Mouse (Mus musculus) limb, embryonic 15.5 days (tissue): ENCODE data around the gene Ankrd11. TPM values are rescaled to one million over a fixed set of nuclear protein-coding genes. Genes with fewer than 3 reads are reported as not detected.

Source experiments
- ATAC-seq: fragments of 200-750 bp; cut with Nextera tagmentation; 2 replicates; pipeline ENCODE4 v1.8.0; 2017; ENCODE audit warnings: low read depth, moderate TSS enrichment; ENCODE audit not compliant: insufficient number of reproducible peaks, low FRiP score, low TSS enrichment
- H3K27ac ChIP-seq: fragments of 300-500 bp; sonication (generic); 2 replicates; pipeline ENCODE4 v1.5.1; 2015; ENCODE audit warnings: moderate library complexity, mild to moderate bottlenecking, inconsistent platforms
- H3K27me3 ChIP-seq: fragments of 300-500 bp; sonication (generic); 2 replicates; pipeline ENCODE4 v1.6.1; 2015; ENCODE audit warnings: inconsistent platforms
- H3K36me3 ChIP-seq: fragments of 300-500 bp; sonication (generic); 2 replicates; pipeline ENCODE4 v1.6.1; 2015; ENCODE audit warnings: inconsistent platforms
- H3K4me1 ChIP-seq: fragments of 300-500 bp; sonication (generic); 2 replicates; pipeline ENCODE4 v1.6.1; 2015; ENCODE audit warnings: inconsistent platforms
- H3K4me2 ChIP-seq: fragments of 300-500 bp; sonication (generic); 2 replicates; pipeline ENCODE4 v1.6.1; 2015; ENCODE audit warnings: mild to moderate bottlenecking, inconsistent platforms
- H3K4me3 ChIP-seq: fragments of 300-500 bp; sonication (generic); 2 replicates; pipeline ENCODE4 v1.5.1; 2015; ENCODE audit warnings: mild to moderate bottlenecking, inconsistent platforms
- H3K9ac ChIP-seq: fragments of 300-500 bp; sonication (generic); 2 replicates; pipeline ENCODE4 v1.6.1; 2015; ENCODE audit warnings: inconsistent platforms
- H3K9me3 ChIP-seq: fragments of 300-500 bp; sonication (generic); 2 replicates; pipeline ENCODE4 v1.6.1; 2016; ENCODE audit warnings: inconsistent platforms
- WGBS: fragments of 180-500 bp; shearing (Covaris S2); methylation state at CpG from one replicate; pipeline ENCODE4 v1.1.7; 2015; 5-methylcytosine and 5-hydroxymethylcytosine counted together
- polyA plus RNA-seq: library from polyadenylated mRNA; unstranded; fragments of >200 nt; fragmentation: Nextera tagmentation; extraction: Ambion mirVana; gene quantifications from 2 replicates; pipeline ENCODE4 v1.2.1, GENCODE M21; 2015

Ankrd11 gene
- polyA plus RNA-seq, 1 experiment from 2014 or later = 45.3 TPM

- ATAC-seq = no peak
- Histone ChIP-seq H3K27me3 (no peaks in the 10 kb centered on the region), H3K27ac (no peak overlapping the region), H3K36me3 (peaks cover 3% of the 10 kb centered on the region), H3K9me3 (no peaks in the 10 kb centered on the region), H3K4me1 (peaks cover 26% of the 10 kb centered on the region), H3K4me2 (no peak overlapping the region), H3K9ac (no peak overlapping the region), H3K4me3 (no peak overlapping the region)
- WGBS = 79% methylated on average over 3 of the region's 3 CpGs
Measured at GRCm38 (mm10) chr8:122979424-122979823, 62.7 kb downstream of the Ankrd11 start.

- 89% methylated on average over 4 of the region's 4 CpGs for WGBS
- Histone ChIP-seq H3K27ac (no peak overlapping the region), H3K27me3 (no peaks in the 10 kb centered on the region), H3K9me3 (no peaks in the 10 kb centered on the region), H3K4me1 (peaks cover 19% of the 10 kb centered on the region), H3K4me3 (no peak overlapping the region), H3K36me3 (peaks cover 7% of the 10 kb centered on the region), H3K9ac (no peak overlapping the region), H3K4me2 (no peak overlapping the region)
- ATAC-seq = no peak
Measured at GRCm38 (mm10) chr8:122976046-122976445, 66.0 kb downstream of the Ankrd11 start.

GRCm38 (mm10) chr8:122969964-122970620, 72.0 kb downstream of the Ankrd11 start:
- H3K4me3 ChIP-seq = no peak overlapping the region
- no peak for ATAC-seq
- H3K4me2 ChIP-seq = no peak overlapping the region
- no peaks in the 10 kb centered on the region for H3K27me3 ChIP-seq
- H3K9me3 ChIP-seq = no peaks in the 10 kb centered on the region
- no peaks in the 10 kb centered on the region for H3K4me1 ChIP-seq
- WGBS = 80% methylated on average over 3 of the region's 3 CpGs
- H3K27ac ChIP-seq = no peak overlapping the region
- H3K36me3 ChIP-seq = peaks cover 23% of the 10 kb centered on the region
- no peak overlapping the region for H3K9ac ChIP-seq

- no peak overlapping the region for H3K4me2 ChIP-seq
- no peak overlapping the region for H3K27ac ChIP-seq
- H3K4me1 ChIP-seq = peaks cover 3% of the 10 kb centered on the region; the same call in 1 of the 2 replicates
- H3K9me3 ChIP-seq = no peaks in the 10 kb centered on the region
- H3K27me3 ChIP-seq = no peaks in the 10 kb centered on the region
- 90% methylated on average over 3 of the region's 3 CpGs for WGBS
- H3K36me3 ChIP-seq = peaks cover 19% of the 10 kb centered on the region
- H3K4me3 ChIP-seq = no peak overlapping the region
- no peak overlapping the region for H3K9ac ChIP-seq
- ATAC-seq = no peak
Measured at GRCm38 (mm10) chr8:122968145-122968544, 73.9 kb downstream of the Ankrd11 start.

GRCm38 (mm10) chr8:122966638-122967037, 75.4 kb downstream of the Ankrd11 start:
- peaks cover 9% of the 10 kb centered on the region for H3K4me1 ChIP-seq
- H3K9ac ChIP-seq = no peak overlapping the region
- ATAC-seq = no peak
- no peak overlapping the region for H3K4me2 ChIP-seq
- H3K9me3 ChIP-seq = no peaks in the 10 kb centered on the region
- no peaks in the 10 kb centered on the region for H3K27me3 ChIP-seq
- WGBS = 86% methylated on average over 3 of the region's 3 CpGs
- no peak overlapping the region for H3K4me3 ChIP-seq
- H3K36me3 ChIP-seq = peaks cover 19% of the 10 kb centered on the region
- no peak overlapping the region for H3K27ac ChIP-seq

- Histone ChIP-seq H3K4me3 (no peak overlapping the region), H3K27me3 (no peaks in the 10 kb centered on the region), H3K27ac (no peak overlapping the region), H3K9me3 (no peaks in the 10 kb centered on the region), H3K4me2 (no peak overlapping the region), H3K4me1 (peaks cover 23% of the 10 kb centered on the region), H3K9ac (no peak overlapping the region), H3K36me3 (peaks cover 7% of the 10 kb centered on the region; the same call in 1 of the 2 replicates)
- no peak for ATAC-seq
- 58% methylated on average over 5 of the region's 5 CpGs for WGBS
Measured at GRCm38 (mm10) chr8:122962046-122962445, 80.0 kb downstream of the Ankrd11 start.

- Histone ChIP-seq H3K4me3 (no peak overlapping the region), H3K9ac (no peak overlapping the region), H3K36me3 (peaks cover 7% of the 10 kb centered on the region; the same call in 1 of the 2 replicates), H3K9me3 (no peaks in the 10 kb centered on the region), H3K27ac (no peak overlapping the region), H3K27me3 (no peaks in the 10 kb centered on the region), H3K4me1 (peaks cover 27% of the 10 kb centered on the region), H3K4me2 (no peak overlapping the region)
- 46% methylated on average over 2 of the region's 2 CpGs for WGBS
- ATAC-seq = no peak
Measured at GRCm38 (mm10) chr8:122961458-122961857, 80.6 kb downstream of the Ankrd11 start.

- Histone ChIP-seq H3K9ac (no peak overlapping the region), H3K9me3 (no peaks in the 10 kb centered on the region), H3K4me2 (no peak overlapping the region), H3K4me3 (no peak overlapping the region), H3K36me3 (peaks cover 4% of the 10 kb centered on the region; the same call in 1 of the 2 replicates), H3K27me3 (no peaks in the 10 kb centered on the region), H3K27ac (no peak overlapping the region), H3K4me1 (peaks cover 28% of the 10 kb centered on the region)
- no peak for ATAC-seq
- 32% methylated on average over 1 of the region's 1 CpGs for WGBS
Measured at GRCm38 (mm10) chr8:122960932-122961331, 81.1 kb downstream of the Ankrd11 start.

- WGBS = 69% methylated on average over 5 of the region's 5 CpGs
- no peaks in the 10 kb centered on the region for H3K27me3 ChIP-seq
- no peak for ATAC-seq
- no peak overlapping the region for H3K4me2 ChIP-seq
- no peak overlapping the region for H3K27ac ChIP-seq
- no peak overlapping the region for H3K9ac ChIP-seq
- peaks cover 31% of the 10 kb centered on the region for H3K4me1 ChIP-seq
- peaks cover 4% of the 10 kb centered on the region; the same call in 1 of the 2 replicates for H3K36me3 ChIP-seq
- no peaks in the 10 kb centered on the region for H3K9me3 ChIP-seq
- no peak overlapping the region for H3K4me3 ChIP-seq
Measured at GRCm38 (mm10) chr8:122960323-122960722, 81.8 kb downstream of the Ankrd11 start.

GRCm38 (mm10) chr8:122955997-122956396, 86.1 kb downstream of the Ankrd11 start:
- no peak overlapping the region for H3K4me2 ChIP-seq
- H3K4me3 ChIP-seq = no peak overlapping the region
- H3K36me3 ChIP-seq = no peaks in the 10 kb centered on the region
- H3K9me3 ChIP-seq = no peaks in the 10 kb centered on the region
- 91% methylated on average over 3 of the region's 3 CpGs for WGBS
- peaks cover 24% of the 10 kb centered on the region for H3K4me1 ChIP-seq
- H3K27ac ChIP-seq = no peak overlapping the region
- no peaks in the 10 kb centered on the region for H3K27me3 ChIP-seq
- ATAC-seq = no peak
- H3K9ac ChIP-seq = no peak overlapping the region

- Histone ChIP-seq H3K9ac (no peak overlapping the region), H3K27me3 (no peaks in the 10 kb centered on the region), H3K36me3 (no peaks in the 10 kb centered on the region), H3K4me2 (no peak overlapping the region), H3K4me1 (peaks cover 18% of the 10 kb centered on the region), H3K9me3 (no peaks in the 10 kb centered on the region), H3K4me3 (no peak overlapping the region), H3K27ac (no peak overlapping the region)
- no peak for ATAC-seq
Measured at GRCm38 (mm10) chr8:122955195-122955594, 86.9 kb downstream of the Ankrd11 start.

- H3K9ac ChIP-seq = no peak overlapping the region
- H3K4me3 ChIP-seq = no peak overlapping the region
- no peak overlapping the region for H3K4me2 ChIP-seq
- no peaks in the 10 kb centered on the region for H3K36me3 ChIP-seq
- H3K27ac ChIP-seq = no peak overlapping the region
- no peak for ATAC-seq
- peaks cover 26% of the 10 kb centered on the region for H3K4me1 ChIP-seq
- WGBS = 63% methylated on average over 3 of the region's 3 CpGs
- H3K27me3 ChIP-seq = no peaks in the 10 kb centered on the region
- no peaks in the 10 kb centered on the region for H3K9me3 ChIP-seq
Measured at GRCm38 (mm10) chr8:122954090-122954799, 87.8 kb downstream of the Ankrd11 start.
